Mouse (Mus musculus) frontal cortex, postnatal 36 days (tissue): ENCODE measurements at regions not wholly inside any gene's neighbourhood (a gene's known extent, or its start where the extent isn't known, plus 50 kb on each side); places are given as distances from the start of the nearest gene placed in this dataset.

ENCODE experiments used
- DNase-seq, 2 experiments: peaks; one replicate each; pipeline ENCODE4 v3.0.0; 2022; ENCODE audit warnings: low spot score in 2 of 2

- peak; percentile 9 to 21 for DNase-seq
Measured at GRCm38 (mm10) chr13:37617015-37617414, 161.2 kb upstream of the Rreb1 start.

- DNase-seq, result peak in 1 of 2 experiments; percentile 6
Measured at GRCm38 (mm10) chr13:37619841-37620725, 158.1 kb upstream of the Rreb1 start.

GRCm38 (mm10) chr13:37621319-37622050 lies 156.7 kb upstream of the Rreb1 start:
- no peak for DNase-seq

- DNase-seq, result no peak
Measured at GRCm38 (mm10) chr13:37622366-37623088, 155.7 kb upstream of the Rreb1 start.

GRCm38 (mm10) chr13:37624741-37625140 lies 153.5 kb upstream of the Rreb1 start:
- no peak for DNase-seq

GRCm38 (mm10) chr13:37625532-37626235 lies 152.5 kb upstream of the Rreb1 start:
- DNase-seq, result no peak

- DNase-seq, result no peak
Measured at GRCm38 (mm10) chr13:37628391-37629270, 149.6 kb upstream of the Rreb1 start.

GRCm38 (mm10) chr13:37629271-37629899 lies 148.8 kb upstream of the Rreb1 start:
- DNase-seq, result no peak

GRCm38 (mm10) chr13:37632835-37633440 lies 145.3 kb upstream of the Rreb1 start:
- DNase-seq, result no peak

GRCm38 (mm10) chr13:37636363-37636762 lies 141.8 kb upstream of the Rreb1 start:
- DNase-seq, result no peak

GRCm38 (mm10) chr13:37637151-37637550 lies 141.0 kb upstream of the Rreb1 start:
- no peak for DNase-seq

- no peak for DNase-seq
Measured at GRCm38 (mm10) chr13:37638071-37638511, 140.1 kb upstream of the Rreb1 start.

GRCm38 (mm10) chr13:37642410-37643093 lies 135.6 kb upstream of the Rreb1 start:
- no peak for DNase-seq

- DNase-seq, result no peak
Measured at GRCm38 (mm10) chr13:37644751-37645181, 133.4 kb upstream of the Rreb1 start.

- no peak for DNase-seq
Measured at GRCm38 (mm10) chr13:37649467-37650080, 128.6 kb upstream of the Rreb1 start.

- no peak for DNase-seq
Measured at GRCm38 (mm10) chr13:37651221-37651946, 126.8 kb upstream of the Rreb1 start.

GRCm38 (mm10) chr13:37654651-37655050 lies 123.5 kb upstream of the Rreb1 start:
- no peak for DNase-seq

GRCm38 (mm10) chr13:37657248-37657647 lies 121.0 kb upstream of the Rreb1 start:
- DNase-seq, result peak; percentile 13 to 16
